Mouse (Mus musculus) olfactory bulb, adult 2 months (tissue): ENCODE measurements around the gene Has3.

ENCODE experiments used
- CTCF ChIP-seq: fragments of 200-500 bp; IDR thresholded peaks from 2 replicates; pipeline ENCODE4 v1.5.1; 2012; ENCODE audit warnings: low read depth, mild to moderate bottlenecking, low read length, moderate library complexity; ENCODE audit not compliant: insufficient read depth
- POLR2A ChIP-seq: fragments of 200-500 bp; IDR thresholded peaks from 2 replicates; pipeline ENCODE4 v1.6.1; 2012; ENCODE audit warnings: mild to moderate bottlenecking, low read depth, low read length, moderate library complexity; ENCODE audit not compliant: insufficient read depth

- TF ChIP-seq CTCF (no peak), POLR2A (no peak)
Measured at GRCm38 (mm10) chr8:106880121-106880707, 10.2 kb downstream of the Has3 start.
